ENCODE assay signal across 9 mouse cellular contexts in the genomic region with DNA sequence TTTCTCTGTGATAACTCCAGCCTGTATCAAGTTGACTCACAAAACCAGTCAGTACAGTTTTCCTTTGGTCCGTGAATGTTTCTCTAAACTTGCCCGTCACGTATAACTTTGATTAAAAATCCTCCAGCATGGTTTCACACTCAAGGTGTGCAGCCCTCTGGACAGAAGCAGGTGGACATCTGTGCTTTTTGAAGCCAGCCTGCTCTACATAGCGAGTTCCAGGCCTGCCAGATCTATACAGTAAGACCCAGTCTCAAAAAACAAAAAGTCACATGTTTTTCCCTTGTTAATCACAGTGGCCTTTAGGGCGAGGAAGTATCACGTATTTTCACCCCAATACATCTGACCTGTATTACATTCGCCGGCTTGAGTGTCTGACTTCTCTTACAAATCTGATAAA. TPM values are rescaled to one million over a fixed set of nuclear protein-coding genes. Genes with fewer than 3 reads are reported as not detected.
A peak's percentile ranks its signal among the peaks of the same experiment; 100 is the strongest.
DNase-seq lines count a peak whose midpoint lies in the region; ATAC-seq and TF ChIP-seq lines count a peak whose summit lies in the region.
"Had no signal": no experiment of that assay in that cellular context is flagged by ENCODE, and none has a peak within 500 bp of the region (broad histone marks: within the 10 kb centered on the region; RNA-seq: fewer than 3 reads in every experiment).

No protein-coding gene starts in this region.

- H3K9me3 ChIP-seq in lung, postnatal 0 days (ENCODE audit: low read length): no peaks in the 10 kb centered on the region
- H3K9me3 ChIP-seq in forebrain, embryonic 13.5 days (replicated peaks): no peaks in the 10 kb centered on the region
- H3K9me3 ChIP-seq in limb, embryonic 13.5 days: no peaks in the 10 kb centered on the region
- H3K9me3 ChIP-seq in stomach, embryonic 14.5 days (ENCODE audit: control insufficient read depth, low read depth, low read length): no peaks in the 10 kb centered on the region

- no peak for DNase-seq in lung, postnatal 0 days (ENCODE audit: low spot score)
- DNase-seq in lung, postnatal 14 days: no peak
- no peak for DNase-seq in urinary bladder, postnatal 14 days (ENCODE audit: low spot score)
- DNase-seq in right cerebral cortex, postnatal 36 days (ENCODE audit: low spot score in 2 of 2): no peak
- DNase-seq: thymus, adult 18-20 months had no signal

- no peak for TF ChIP-seq EP300 in lung, postnatal 0 days (IDR thresholded peaks at IDR 0.05)

- no peaks in the 10 kb centered on the region for H3K36me3 ChIP-seq in lung, postnatal 0 days (ENCODE audit: insufficient read depth, low read length)
- peaks cover 17% of the 10 kb centered on the region for H3K36me3 ChIP-seq in forebrain, embryonic 13.5 days (ENCODE audit: poor library complexity, severe bottlenecking)
- H3K36me3 ChIP-seq in limb, embryonic 13.5 days: peaks cover 25% of the 10 kb centered on the region
- H3K36me3 ChIP-seq in stomach, embryonic 14.5 days (ENCODE audit: control insufficient read depth, insufficient read depth, low read length): peaks cover 13% of the 10 kb centered on the region; the same call in 1 of the 2 replicates

- peak overlapping the region; percentile 86 for H3K4me3 ChIP-seq in lung, postnatal 0 days (ENCODE audit: low read depth, low read length)
- peak overlapping the region; percentile 92 for H3K4me3 ChIP-seq in forebrain, embryonic 13.5 days
- H3K4me3 ChIP-seq in limb, embryonic 13.5 days: peak overlapping the region; percentile 84
- peak overlapping the region; percentile 59 for H3K4me3 ChIP-seq in stomach, embryonic 14.5 days (ENCODE audit: low read depth, low read length)

- H3K27ac ChIP-seq in lung, postnatal 0 days (ENCODE audit: low read length): no peak overlapping the region
- H3K27ac ChIP-seq in forebrain, embryonic 13.5 days: no peak overlapping the region
- H3K27ac ChIP-seq in limb, embryonic 13.5 days: no peak overlapping the region
- no peak overlapping the region for H3K27ac ChIP-seq in stomach, embryonic 14.5 days (ENCODE audit: low read length)

- peaks cover 3% of the 10 kb centered on the region; the same call in 1 of the 2 replicates for H3K4me1 ChIP-seq in lung, postnatal 0 days (ENCODE audit: insufficient read depth, low read depth, low read length)
- H3K4me1 ChIP-seq in forebrain, embryonic 13.5 days: peaks cover 14% of the 10 kb centered on the region
- peaks cover 15% of the 10 kb centered on the region for H3K4me1 ChIP-seq in limb, embryonic 13.5 days
- H3K4me1 ChIP-seq in stomach, embryonic 14.5 days (ENCODE audit: control insufficient read depth, insufficient read depth, low read length): peaks cover 4% of the 10 kb centered on the region; the same call in 1 of the 2 replicates

- peak overlapping the region; percentile 79 for H3K9ac ChIP-seq in lung, postnatal 0 days (replicated peaks; ENCODE audit: low read depth)
- H3K9ac ChIP-seq in forebrain, embryonic 13.5 days: peak overlapping the region; percentile 88
- H3K9ac ChIP-seq in limb, embryonic 13.5 days: peak overlapping the region; percentile 91
- H3K9ac ChIP-seq in stomach, embryonic 14.5 days (replicated peaks; ENCODE audit: low read depth, low read length): peak overlapping the region; percentile 58

- 14% methylated on average over 8 of the region's 8 CpGs for WGBS in lung, postnatal 0 days
- 31% methylated on average over 8 of the region's 8 CpGs for WGBS in forebrain, embryonic 13.5 days
- 18% methylated on average over 8 of the region's 8 CpGs for WGBS in limb, embryonic 13.5 days
- WGBS in stomach, embryonic 14.5 days: 15% methylated on average over 8 of the region's 8 CpGs

- TF ChIP-seq CTCF in lung, postnatal 0 days (IDR thresholded peaks at IDR 0.05): no peak

- no peaks in the 10 kb centered on the region for H3K27me3 ChIP-seq in lung, postnatal 0 days (replicated peaks; ENCODE audit: insufficient read depth, low read length)
- H3K27me3 ChIP-seq in forebrain, embryonic 13.5 days: no peaks in the 10 kb centered on the region
- no peaks in the 10 kb centered on the region for H3K27me3 ChIP-seq in limb, embryonic 13.5 days
- no peaks in the 10 kb centered on the region for H3K27me3 ChIP-seq in stomach, embryonic 14.5 days (ENCODE audit: control insufficient read depth, insufficient read depth, low read length)

- peak overlapping the region; percentile 76 for H3K4me2 ChIP-seq in lung, postnatal 0 days (replicated peaks; ENCODE audit: low read depth, low read length)
- peak overlapping the region; percentile 86 for H3K4me2 ChIP-seq in forebrain, embryonic 13.5 days
- H3K4me2 ChIP-seq in limb, embryonic 13.5 days (replicated peaks): peak overlapping the region; percentile 75
- peak overlapping the region; percentile 84 for H3K4me2 ChIP-seq in stomach, embryonic 14.5 days (replicated peaks; ENCODE audit: low read depth, low read length)

- no peak for ATAC-seq in lung, postnatal 0 days
- ATAC-seq in forebrain, embryonic 13.5 days: no peak
- no peak for ATAC-seq in limb, embryonic 13.5 days (ENCODE audit: low FRiP score, low read depth)
- no peak for ATAC-seq in stomach, embryonic 14.5 days (ENCODE audit: insufficient number of reproducible peaks, insufficient read depth, low FRiP score, low read depth)

RNA-seq across cellular contexts. Expression of a gene that starts 0.5 kb away (rescaled TPM):
- polyA plus RNA-seq in lung, postnatal 0 days (2015; fragmentation: Nextera tagmentation; extraction: Ambion mirVana): 0.46 and 0.79 TPM in 2 replicates
- polyA plus RNA-seq in forebrain, embryonic 13.5 days (2015; fragmentation: Nextera tagmentation; extraction: Ambion mirVana): 0.34 TPM in 1 of 2 replicates, not detected in the other
- polyA plus RNA-seq in limb, embryonic 13.5 days (2015; fragmentation: Nextera tagmentation; extraction: Ambion mirVana): 1.1 and 1.8 TPM in 2 replicates
- 0.45 and 1.5 TPM in 2 replicates for polyA plus RNA-seq in stomach, embryonic 14.5 days (2014; fragmentation: Nextera tagmentation; extraction: Ambion mirVana)

RNA-seq across cellular contexts. Expression of a gene that starts 0.9 kb away (rescaled TPM):
- polyA plus RNA-seq in lung, postnatal 0 days (2015; fragmentation: Nextera tagmentation; extraction: Ambion mirVana): 22.5 and 23.2 TPM in 2 replicates
- 28.9 and 30.0 TPM in 2 replicates for polyA plus RNA-seq in forebrain, embryonic 13.5 days (2015; fragmentation: Nextera tagmentation; extraction: Ambion mirVana)
- 50.5 and 56.6 TPM in 2 replicates for polyA plus RNA-seq in limb, embryonic 13.5 days (2015; fragmentation: Nextera tagmentation; extraction: Ambion mirVana)
- polyA plus RNA-seq in stomach, embryonic 14.5 days (2014; fragmentation: Nextera tagmentation; extraction: Ambion mirVana): 38.9 and 40.5 TPM in 2 replicates

RNA-seq across cellular contexts. Expression of a gene that starts 16.8 kb away (rescaled TPM):
- 10.8 and 11.0 TPM in 2 replicates for polyA plus RNA-seq in lung, postnatal 0 days (2015; fragmentation: Nextera tagmentation; extraction: Ambion mirVana)
- polyA plus RNA-seq in forebrain, embryonic 13.5 days (2015; fragmentation: Nextera tagmentation; extraction: Ambion mirVana): 6.6 and 8.2 TPM in 2 replicates
- 7.8 and 8.2 TPM in 2 replicates for polyA plus RNA-seq in limb, embryonic 13.5 days (2015; fragmentation: Nextera tagmentation; extraction: Ambion mirVana)
- 10.8 and 11.8 TPM in 2 replicates for polyA plus RNA-seq in stomach, embryonic 14.5 days (2014; fragmentation: Nextera tagmentation; extraction: Ambion mirVana)

RNA-seq across cellular contexts. Expression of a gene that starts 28.4 kb away (rescaled TPM):
- polyA plus RNA-seq in lung, postnatal 0 days (2015; fragmentation: Nextera tagmentation; extraction: Ambion mirVana): 0.26 TPM in 1 of 2 replicates, not detected in the other
- polyA plus RNA-seq in forebrain, embryonic 13.5 days (2015; fragmentation: Nextera tagmentation; extraction: Ambion mirVana): 0.14 TPM in 1 of 2 replicates, not detected in the other
- polyA plus RNA-seq in limb, embryonic 13.5 days (2015; fragmentation: Nextera tagmentation; extraction: Ambion mirVana): 0.11 TPM in 1 of 2 replicates, not detected in the other
- not detected in 2 replicates for polyA plus RNA-seq in stomach, embryonic 14.5 days (2014; fragmentation: Nextera tagmentation; extraction: Ambion mirVana)

RNA-seq across cellular contexts. Expression of a gene that starts 43.0 kb away (rescaled TPM):
- polyA plus RNA-seq in lung, postnatal 0 days (2015; fragmentation: Nextera tagmentation; extraction: Ambion mirVana): 0.67 and 0.76 TPM in 2 replicates
- polyA plus RNA-seq in forebrain, embryonic 13.5 days (2015; fragmentation: Nextera tagmentation; extraction: Ambion mirVana): not detected in 2 replicates
- polyA plus RNA-seq in limb, embryonic 13.5 days (2015; fragmentation: Nextera tagmentation; extraction: Ambion mirVana): not detected in 2 replicates
- polyA plus RNA-seq in stomach, embryonic 14.5 days (2014; fragmentation: Nextera tagmentation; extraction: Ambion mirVana): 0.18 TPM in 1 of 2 replicates, not detected in the other
- polyA plus RNA-seq: brain, embryonic 14.5 days had no signal
